Mouse (Mus musculus): ENCODE results near the gene Omp. TPM values are rescaled to one million over a fixed set of nuclear protein-coding genes. Genes with fewer than 3 reads are reported as not detected.

The Omp gene
- polyA plus RNA-seq, 1 experiment from 2014 or later: 0.37 TPM

DNA sequence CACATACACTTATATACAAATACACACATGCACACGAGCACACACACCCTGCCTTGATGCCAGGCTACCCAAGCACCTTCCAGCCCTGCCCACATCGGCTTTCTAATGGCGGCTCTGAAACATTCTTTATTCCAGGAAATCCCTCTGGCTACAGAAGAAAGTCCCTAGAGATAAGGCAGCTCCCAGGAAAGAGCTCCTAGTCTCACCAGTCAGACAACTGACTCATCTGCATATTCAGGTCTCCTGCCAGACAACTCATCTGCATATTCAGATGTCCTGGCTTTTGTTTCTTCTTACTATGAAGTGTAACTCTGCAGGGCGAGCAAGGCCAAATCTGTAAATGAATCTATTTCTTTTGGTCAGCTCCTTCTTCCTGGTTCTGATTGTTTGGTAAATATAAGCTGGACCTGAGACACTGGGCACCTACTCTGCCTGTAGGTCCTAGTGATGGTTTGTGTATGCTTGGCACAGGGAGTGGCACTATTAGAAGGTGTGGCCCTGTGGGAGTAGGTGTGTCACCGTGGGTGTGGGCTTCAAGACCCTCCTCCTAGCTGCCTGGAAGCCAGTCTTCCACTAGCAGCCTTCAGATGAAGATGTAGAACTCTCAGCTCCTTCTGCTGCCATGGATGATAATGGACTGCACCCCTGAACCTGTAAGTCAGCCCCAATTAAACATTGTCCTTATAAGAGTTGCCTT, 12.5 kb upstream of the Omp start:
- ATAC-seq: no peak
- Histone ChIP-seq H3K27ac (ENCODE audit: low read length) (peak overlapping the region; percentile 21; the same call in 1 of the 2 replicates), H3K27me3 (replicated peaks; ENCODE audit: control insufficient read depth, insufficient read depth, low read length) (no peaks in the 10 kb centered on the region), H3K4me1 (ENCODE audit: control insufficient read depth, insufficient read depth, low read length) (peaks cover 59% of the 10 kb centered on the region), H3K4me3 (ENCODE audit: low read length) (no peak overlapping the region), H3K4me2 (ENCODE audit: low read depth, low read length) (no peak overlapping the region), H3K9me3 (ENCODE audit: control insufficient read depth, low read length) (no peaks in the 10 kb centered on the region), H3K36me3 (ENCODE audit: control insufficient read depth, insufficient read depth, low read length) (no peaks in the 10 kb centered on the region), H3K9ac (ENCODE audit: low read depth, low read length) (no peak overlapping the region)
- 43% methylated on average over 5 of the region's 5 CpGs for WGBS

DNA sequence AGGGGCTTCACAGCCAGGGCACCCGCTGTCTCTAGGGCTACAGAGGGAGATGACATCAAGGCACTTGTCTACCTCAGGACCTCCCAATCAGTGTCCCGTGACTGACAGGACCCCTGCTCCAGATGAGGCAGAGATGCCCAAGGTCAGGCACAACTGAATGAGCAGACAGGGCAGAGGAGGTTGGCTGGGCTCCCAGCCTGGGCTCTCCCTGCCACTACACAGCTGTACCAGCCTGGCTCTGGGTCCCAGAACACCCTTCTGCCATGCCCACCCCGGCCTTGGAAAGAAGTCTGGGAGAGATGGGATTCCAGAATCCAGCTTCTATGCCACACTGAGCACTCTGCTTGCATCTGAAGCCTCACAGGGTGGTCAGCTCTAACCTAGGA, 11.0 kb upstream of the Omp start:
- 62% methylated on average over 3 of the region's 3 CpGs for WGBS
- ATAC-seq: no peak
- Histone ChIP-seq H3K4me2 (ENCODE audit: low read depth, low read length) (no peak overlapping the region), H3K36me3 (ENCODE audit: control insufficient read depth, insufficient read depth, low read length) (no peaks in the 10 kb centered on the region), H3K4me3 (ENCODE audit: low read length) (no peak overlapping the region), H3K27ac (ENCODE audit: low read length) (no peak overlapping the region), H3K9ac (ENCODE audit: low read depth, low read length) (no peak overlapping the region), H3K9me3 (ENCODE audit: control insufficient read depth, low read length) (no peaks in the 10 kb centered on the region), H3K4me1 (ENCODE audit: control insufficient read depth, insufficient read depth, low read length) (peaks cover 57% of the 10 kb centered on the region), H3K27me3 (replicated peaks; ENCODE audit: control insufficient read depth, insufficient read depth, low read length) (no peaks in the 10 kb centered on the region)

DNA sequence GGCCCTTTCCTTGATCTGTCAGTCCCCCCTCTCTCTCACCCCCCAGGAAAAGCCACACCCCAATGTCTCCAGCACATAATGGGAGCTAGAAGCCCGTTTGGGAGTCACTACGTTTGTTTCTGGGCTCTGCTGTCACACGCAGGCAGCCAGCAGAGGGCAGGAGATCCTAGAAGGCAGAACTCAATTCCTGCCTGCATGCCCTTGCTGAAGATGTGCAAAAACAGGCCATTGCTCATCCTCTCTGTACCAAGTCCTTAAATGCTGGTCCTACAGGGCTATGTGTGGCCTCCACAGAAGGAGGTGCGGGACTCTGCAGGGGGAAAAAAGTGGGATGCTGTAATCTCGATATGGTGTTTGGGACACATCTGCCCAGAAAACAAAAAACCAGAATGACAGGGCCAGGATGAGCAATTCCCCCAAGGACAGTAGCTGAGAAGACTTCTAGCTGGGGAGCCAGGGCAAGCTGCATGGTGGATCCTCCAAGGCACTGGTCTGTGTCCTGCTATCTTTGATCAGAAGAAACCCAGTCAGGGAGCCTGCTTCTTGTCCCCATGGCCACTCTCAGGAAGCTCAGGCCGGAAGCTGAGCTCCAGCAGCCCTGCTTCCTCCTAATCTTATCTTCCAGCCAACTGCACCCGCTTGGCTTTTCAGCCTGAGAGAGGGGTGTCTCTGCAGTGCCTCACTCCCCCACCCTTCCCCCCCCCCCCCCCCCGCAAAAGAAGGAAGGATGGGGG, 10.4 kb upstream of the Omp start:
- no peak for ATAC-seq
- 0 out of 2 replicates have a peak overlapping the region, but pooled peaks have one; percentile 19 for H3K27ac ChIP-seq (ENCODE audit: low read length)

DNA sequence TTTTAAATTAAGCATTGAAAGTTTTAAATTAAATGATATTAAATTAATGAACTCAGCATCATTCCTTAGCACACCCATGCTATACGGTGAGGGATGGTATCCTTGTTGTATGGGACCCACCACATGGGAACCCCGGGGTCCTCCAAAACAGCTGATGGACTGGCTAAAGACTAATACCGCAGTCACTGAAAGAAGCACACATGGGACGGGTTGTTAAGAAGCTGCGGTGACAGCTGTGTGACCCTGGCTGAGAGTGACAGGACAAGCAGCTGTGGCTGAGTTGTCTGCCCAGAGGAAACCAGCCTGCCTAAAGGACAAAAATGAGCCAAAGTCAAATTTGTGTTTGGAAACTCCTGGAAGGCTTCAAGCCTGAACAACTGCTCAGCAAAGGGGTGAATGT, 8.6 kb upstream of the Omp start:
- Histone ChIP-seq H3K27me3 (replicated peaks; ENCODE audit: control insufficient read depth, insufficient read depth, low read length) (no peaks in the 10 kb centered on the region), H3K27ac (ENCODE audit: low read length) (no peak overlapping the region), H3K9ac (ENCODE audit: low read depth, low read length) (no peak overlapping the region), H3K4me3 (ENCODE audit: low read length) (no peak overlapping the region), H3K36me3 (ENCODE audit: control insufficient read depth, insufficient read depth, low read length) (no peaks in the 10 kb centered on the region), H3K4me1 (ENCODE audit: control insufficient read depth, insufficient read depth, low read length) (peaks cover 36% of the 10 kb centered on the region), H3K4me2 (ENCODE audit: low read depth, low read length) (no peak overlapping the region), H3K9me3 (ENCODE audit: control insufficient read depth, low read length) (no peaks in the 10 kb centered on the region)
- no peak for ATAC-seq
- WGBS: 78% methylated on average over 5 of the region's 5 CpGs

More for the DNA sequence above, 10.4 kb upstream of the Omp start:
- Histone ChIP-seq H3K9me3 (ENCODE audit: control insufficient read depth, low read length) (no peaks in the 10 kb centered on the region), H3K4me3 (ENCODE audit: low read length) (no peak overlapping the region), H3K36me3 (ENCODE audit: control insufficient read depth, insufficient read depth, low read length) (no peaks in the 10 kb centered on the region), H3K4me2 (ENCODE audit: low read depth, low read length) (no peak overlapping the region), H3K4me1 (ENCODE audit: control insufficient read depth, insufficient read depth, low read length) (peaks cover 54% of the 10 kb centered on the region), H3K9ac (ENCODE audit: low read depth, low read length) (no peak overlapping the region), H3K27me3 (replicated peaks; ENCODE audit: control insufficient read depth, insufficient read depth, low read length) (no peaks in the 10 kb centered on the region)
- WGBS: 29% methylated on average over 7 of the region's 8 CpGs

- H3K9ac ChIP-seq (ENCODE audit: low read depth, low read length): no peak overlapping the region
- no peak for ATAC-seq
- 53% methylated on average over 3 of the region's 3 CpGs for WGBS
- peaks cover 31% of the 10 kb centered on the region for H3K4me1 ChIP-seq (ENCODE audit: control insufficient read depth, insufficient read depth, low read length)
- H3K27ac ChIP-seq (ENCODE audit: low read length): no peak overlapping the region
- no peaks in the 10 kb centered on the region for H3K36me3 ChIP-seq (ENCODE audit: control insufficient read depth, insufficient read depth, low read length)
- H3K9me3 ChIP-seq (ENCODE audit: control insufficient read depth, low read length): no peaks in the 10 kb centered on the region
- H3K4me2 ChIP-seq (ENCODE audit: low read depth, low read length): no peak overlapping the region
- no peak overlapping the region for H3K4me3 ChIP-seq (ENCODE audit: low read length)
- H3K27me3 ChIP-seq (replicated peaks; ENCODE audit: control insufficient read depth, insufficient read depth, low read length): no peaks in the 10 kb centered on the region
Observed at GRCm38 (mm10) chr7:98153345-98153744, 8.0 kb upstream of the Omp start.

- Histone ChIP-seq H3K36me3 (ENCODE audit: control insufficient read depth, insufficient read depth, low read length) (no peaks in the 10 kb centered on the region), H3K4me3 (ENCODE audit: low read length) (no peak overlapping the region), H3K4me1 (ENCODE audit: control insufficient read depth, insufficient read depth, low read length) (peaks cover 22% of the 10 kb centered on the region), H3K4me2 (ENCODE audit: low read depth, low read length) (no peak overlapping the region), H3K9ac (ENCODE audit: low read depth, low read length) (no peak overlapping the region; the same call in 1 of the 2 replicates), H3K9me3 (ENCODE audit: control insufficient read depth, low read length) (no peaks in the 10 kb centered on the region), H3K27ac (ENCODE audit: low read length) (no peak overlapping the region), H3K27me3 (replicated peaks; ENCODE audit: control insufficient read depth, insufficient read depth, low read length) (no peaks in the 10 kb centered on the region)
- no peak for ATAC-seq
- WGBS: 51% methylated on average over 8 of the region's 8 CpGs
Observed at GRCm38 (mm10) chr7:98152400-98152799, 7.1 kb upstream of the Omp start.

GRCm38 (mm10) chr7:98150525-98150924, 5.2 kb upstream of the Omp start:
- no peaks in the 10 kb centered on the region for H3K36me3 ChIP-seq (ENCODE audit: control insufficient read depth, insufficient read depth, low read length)
- no peak overlapping the region for H3K27ac ChIP-seq (ENCODE audit: low read length)
- H3K4me3 ChIP-seq (ENCODE audit: low read length): no peak overlapping the region
- no peak overlapping the region for H3K9ac ChIP-seq (ENCODE audit: low read depth, low read length)
- WGBS: 49% methylated on average over 5 of the region's 5 CpGs
- no peaks in the 10 kb centered on the region for H3K9me3 ChIP-seq (ENCODE audit: control insufficient read depth, low read length)
- ATAC-seq: 0 out of 2 replicates have a peak, but pooled peaks have one; percentile 14
- H3K4me1 ChIP-seq (ENCODE audit: control insufficient read depth, insufficient read depth, low read length): peaks cover 10% of the 10 kb centered on the region; the same call in 1 of the 2 replicates
- no peaks in the 10 kb centered on the region for H3K27me3 ChIP-seq (replicated peaks; ENCODE audit: control insufficient read depth, insufficient read depth, low read length)
- no peak overlapping the region for H3K4me2 ChIP-seq (ENCODE audit: low read depth, low read length)

- H3K4me2 ChIP-seq (ENCODE audit: low read depth, low read length): no peak overlapping the region
- no peak overlapping the region for H3K9ac ChIP-seq (ENCODE audit: low read depth, low read length)
- peaks cover 10% of the 10 kb centered on the region; the same call in 1 of the 2 replicates for H3K4me1 ChIP-seq (ENCODE audit: control insufficient read depth, insufficient read depth, low read length)
- no peaks in the 10 kb centered on the region for H3K9me3 ChIP-seq (ENCODE audit: control insufficient read depth, low read length)
- H3K36me3 ChIP-seq (ENCODE audit: control insufficient read depth, insufficient read depth, low read length): no peaks in the 10 kb centered on the region
- H3K27ac ChIP-seq (ENCODE audit: low read length): no peak overlapping the region
- ATAC-seq: no peak; the same call in 1 of the 2 replicates
- no peaks in the 10 kb centered on the region for H3K27me3 ChIP-seq (replicated peaks; ENCODE audit: control insufficient read depth, insufficient read depth, low read length)
- 43% methylated on average over 3 of the region's 3 CpGs for WGBS
- H3K4me3 ChIP-seq (ENCODE audit: low read length): no peak overlapping the region
Observed at GRCm38 (mm10) chr7:98149802-98150201, 4.5 kb upstream of the Omp start.

DNA sequence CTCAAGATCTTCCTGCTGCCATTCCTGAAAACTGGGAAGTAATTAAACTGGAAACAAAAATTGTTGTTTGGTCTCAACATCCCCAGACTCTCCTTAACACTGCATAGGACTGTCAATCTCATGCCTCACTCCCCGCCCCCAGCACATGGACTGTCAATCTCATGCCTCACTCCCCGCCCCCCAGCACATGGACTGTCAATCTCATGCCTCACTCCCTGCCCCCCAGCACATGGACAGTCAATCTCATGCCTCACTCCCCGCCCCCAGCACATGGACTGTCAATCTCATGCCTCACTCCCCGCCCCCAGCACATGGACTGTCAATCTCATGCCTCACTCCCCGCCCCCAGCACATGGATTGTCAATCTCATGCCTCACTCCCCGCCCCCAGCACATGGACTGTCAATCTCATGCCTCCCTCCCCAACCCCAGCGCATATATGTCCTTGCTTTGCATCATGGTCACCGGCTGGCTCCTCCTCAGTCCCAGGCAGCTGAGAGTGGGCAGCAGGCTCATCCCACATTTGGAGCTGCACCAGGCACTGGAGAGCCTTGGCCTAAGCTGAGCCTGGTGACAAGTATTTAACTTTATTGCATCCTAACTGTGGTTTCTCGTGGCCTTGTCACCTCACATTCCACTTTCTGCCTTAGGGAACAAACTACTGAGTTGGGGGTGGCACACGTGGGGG, 3.6 kb upstream of the Omp start:
- WGBS: 70% methylated on average over 10 of the region's 10 CpGs
- no peak for ATAC-seq
- Histone ChIP-seq H3K4me3 (ENCODE audit: low read length) (no peak overlapping the region), H3K27me3 (replicated peaks; ENCODE audit: control insufficient read depth, insufficient read depth, low read length) (no peaks in the 10 kb centered on the region), H3K9me3 (ENCODE audit: control insufficient read depth, low read length) (no peaks in the 10 kb centered on the region), H3K4me2 (ENCODE audit: low read depth, low read length) (no peak overlapping the region), H3K36me3 (ENCODE audit: control insufficient read depth, insufficient read depth, low read length) (no peaks in the 10 kb centered on the region), H3K9ac (ENCODE audit: low read depth, low read length) (no peak overlapping the region), H3K27ac (ENCODE audit: low read length) (no peak overlapping the region), H3K4me1 (ENCODE audit: control insufficient read depth, insufficient read depth, low read length) (peaks cover 10% of the 10 kb centered on the region; the same call in 1 of the 2 replicates)
